Mouse (Mus musculus) neural tube, embryonic 15.5 days (tissue): ENCODE data around the gene Pomp. TPM values are rescaled to one million over a fixed set of nuclear protein-coding genes. Genes with fewer than 3 reads are reported as not detected.

Experiments
- ATAC-seq: fragments of 200-750 bp; cut with Nextera tagmentation; 2 replicates; pipeline ENCODE4 v1.8.0; 2017; ENCODE audit warnings: mild to moderate bottlenecking, moderate TSS enrichment, moderate library complexity; ENCODE audit not compliant: low FRiP score
- H3K27ac ChIP-seq: fragments of 300-500 bp; sonication (generic); replicated peaks from 2 replicates; pipeline ENCODE4 v1.5.1; 2015; ENCODE audit warnings: mild to moderate bottlenecking, inconsistent platforms
- H3K27me3 ChIP-seq: fragments of 300-500 bp; sonication (generic); replicated peaks from 2 replicates; pipeline ENCODE4 v1.6.1; 2015; ENCODE audit warnings: inconsistent platforms
- H3K36me3 ChIP-seq: fragments of 300-500 bp; sonication (generic); 2 replicates; pipeline ENCODE4 v1.6.1; 2015; ENCODE audit warnings: inconsistent platforms
- H3K4me1 ChIP-seq: fragments of 300-500 bp; sonication (generic); 2 replicates; pipeline ENCODE4 v1.6.1; 2015; ENCODE audit warnings: inconsistent platforms
- H3K4me2 ChIP-seq: fragments of 300-500 bp; sonication (generic); 2 replicates; pipeline ENCODE4 v1.6.1; 2015; ENCODE audit warnings: inconsistent platforms, mild to moderate bottlenecking, moderate library complexity
- H3K4me3 ChIP-seq: fragments of 300-500 bp; sonication (generic); replicated peaks from 2 replicates; pipeline ENCODE4 v1.5.1; 2015; ENCODE audit warnings: mild to moderate bottlenecking, inconsistent platforms
- H3K9ac ChIP-seq: fragments of 300-500 bp; sonication (generic); replicated peaks from 2 replicates; pipeline ENCODE4 v1.6.1; 2015; ENCODE audit warnings: mild to moderate bottlenecking, inconsistent platforms
- H3K9me3 ChIP-seq: fragments of 300-500 bp; sonication (generic); replicated peaks from 2 replicates; pipeline ENCODE4 v1.6.1; 2016; ENCODE audit warnings: inconsistent platforms
- WGBS: fragments of 180-500 bp; shearing (Covaris S2); methylation state at CpG from one replicate; pipeline ENCODE4 v1.1.7; 2015; ENCODE audit warnings: mixed read lengths; 5-methylcytosine and 5-hydroxymethylcytosine counted together
- polyA plus RNA-seq: library from polyadenylated mRNA; unstranded; fragments of >200 nt; fragmentation: Nextera tagmentation; extraction: Ambion mirVana; gene quantifications from 2 replicates; pipeline ENCODE4 v1.2.1, GENCODE M21; 2015

The Pomp gene
- polyA plus RNA-seq, 1 experiment from 2014 or later = 516 TPM

- WGBS = 86% methylated on average over 12 of the region's 12 CpGs
- H3K27me3 ChIP-seq = no peaks in the 10 kb centered on the region
- no peak for ATAC-seq
These were observed 50.7 kb downstream of the Pomp start for GRCm38 (mm10) chr5:147910807-147911509.

DNA sequence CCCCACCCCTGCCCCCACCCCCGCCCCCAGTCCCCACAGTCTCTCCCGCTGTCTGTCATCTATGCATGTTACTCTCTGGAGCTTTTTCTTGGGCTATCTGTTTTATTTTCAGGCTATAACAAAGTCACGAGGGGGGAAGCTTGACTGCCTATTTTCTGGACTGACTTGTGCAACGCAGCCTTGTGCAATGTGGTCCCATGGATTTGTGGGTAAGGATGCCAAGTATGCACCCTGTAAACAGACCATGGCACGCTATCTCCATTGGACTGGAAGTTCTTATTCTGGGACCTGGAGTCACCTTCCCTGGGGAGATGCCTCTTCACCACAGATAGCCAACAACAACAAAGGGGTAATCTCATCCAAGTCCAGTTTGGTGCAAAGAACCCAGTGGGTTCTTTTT is 51.5 kb downstream of the Pomp start:
- WGBS = 84% methylated on average over 5 of the region's 5 CpGs

More at GRCm38 (mm10) chr5:147910807-147911509, 50.7 kb downstream of the Pomp start:
- no peak overlapping the region for H3K4me2 ChIP-seq
- H3K4me3 ChIP-seq = no peak overlapping the region
- no peaks in the 10 kb centered on the region for H3K36me3 ChIP-seq
- no peak overlapping the region for H3K9ac ChIP-seq
- H3K27ac ChIP-seq = no peak overlapping the region
- no peaks in the 10 kb centered on the region for H3K4me1 ChIP-seq
- no peaks in the 10 kb centered on the region for H3K9me3 ChIP-seq

DNA sequence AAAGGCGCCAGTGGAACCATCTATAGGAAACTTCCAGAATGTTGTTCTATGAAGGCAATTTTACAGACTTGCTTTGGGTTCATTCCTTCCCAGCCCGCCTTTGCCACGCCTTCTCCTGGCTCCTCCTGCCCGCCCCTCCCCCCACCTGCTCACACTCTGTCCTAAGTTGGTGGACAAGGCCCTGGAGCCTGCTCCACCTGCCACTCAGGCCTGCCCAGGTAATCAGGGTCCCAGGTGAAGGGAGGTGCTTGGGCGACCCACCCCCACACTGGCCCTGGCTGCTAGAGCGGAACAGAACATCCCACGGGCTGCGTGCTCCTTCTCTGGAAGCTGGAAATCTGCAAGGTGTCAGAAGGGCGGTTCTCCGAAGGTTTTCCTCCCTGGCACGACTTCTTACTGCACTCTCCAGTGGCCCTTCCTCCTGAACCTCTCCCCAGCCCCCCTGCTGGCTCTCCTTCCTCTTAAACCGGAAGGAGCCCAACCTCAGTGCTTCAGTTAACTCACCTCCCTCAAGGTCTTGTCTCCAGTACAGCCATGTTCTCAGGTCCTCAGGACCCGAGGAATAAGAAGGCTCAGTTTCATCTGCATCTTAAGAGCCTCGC is 53.1 kb downstream of the Pomp start:
- no peak for ATAC-seq
- H3K4me3 ChIP-seq = no peak overlapping the region

More for the DNA sequence above, 51.5 kb downstream of the Pomp start:
- Histone ChIP-seq H3K4me2 (no peak overlapping the region), H3K9ac (no peak overlapping the region), H3K9me3 (no peaks in the 10 kb centered on the region), H3K4me1 (no peaks in the 10 kb centered on the region), H3K36me3 (no peaks in the 10 kb centered on the region), H3K27me3 (no peaks in the 10 kb centered on the region), H3K27ac (no peak overlapping the region), H3K4me3 (no peak overlapping the region)
- no peak for ATAC-seq

GRCm38 (mm10) chr5:147915038-147915566 is 54.8 kb downstream of the Pomp start:
- H3K4me3 ChIP-seq = no peak overlapping the region
- no peaks in the 10 kb centered on the region for H3K9me3 ChIP-seq
- no peak overlapping the region for H3K4me2 ChIP-seq
- no peaks in the 10 kb centered on the region for H3K36me3 ChIP-seq
- H3K27me3 ChIP-seq = no peaks in the 10 kb centered on the region
- 0 out of 2 replicates have a peak overlapping the region, but pooled peaks have one; percentile 18 for H3K27ac ChIP-seq
- ATAC-seq = no peak
- no peak overlapping the region for H3K9ac ChIP-seq
- WGBS = 62% methylated on average over 6 of the region's 6 CpGs
- H3K4me1 ChIP-seq = no peaks in the 10 kb centered on the region

More for the DNA sequence above, 53.1 kb downstream of the Pomp start:
- H3K4me2 ChIP-seq = no peak overlapping the region
- no peaks in the 10 kb centered on the region for H3K27me3 ChIP-seq
- H3K9ac ChIP-seq = no peak overlapping the region
- H3K27ac ChIP-seq = no peak overlapping the region
- no peaks in the 10 kb centered on the region for H3K4me1 ChIP-seq
- H3K9me3 ChIP-seq = no peaks in the 10 kb centered on the region
- H3K36me3 ChIP-seq = no peaks in the 10 kb centered on the region
- 47% methylated on average over 14 of the region's 14 CpGs for WGBS

DNA sequence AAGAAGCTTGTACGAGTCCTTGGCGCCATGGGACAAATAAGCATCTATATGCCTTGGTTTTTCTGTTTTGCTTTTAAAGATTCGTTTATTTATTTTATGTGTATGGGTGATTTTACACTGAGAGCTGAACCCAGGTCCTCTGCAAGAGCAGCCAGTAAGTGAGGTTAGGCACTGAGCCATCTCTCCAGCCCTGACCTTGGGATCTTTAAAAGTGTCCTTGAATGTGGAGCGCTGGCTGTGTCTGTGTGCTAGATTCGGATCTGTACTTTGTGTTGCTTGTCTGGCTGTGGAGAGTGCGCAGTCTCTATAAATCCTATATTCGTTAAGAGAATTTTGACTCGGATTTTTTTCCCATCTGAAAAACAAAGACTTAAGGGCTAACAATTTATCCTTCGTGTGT is 55.9 kb downstream of the Pomp start:
- Histone ChIP-seq H3K9ac (no peak overlapping the region), H3K4me2 (no peak overlapping the region), H3K9me3 (no peaks in the 10 kb centered on the region), H3K4me3 (no peak overlapping the region), H3K27me3 (no peaks in the 10 kb centered on the region), H3K4me1 (no peaks in the 10 kb centered on the region), H3K27ac (no peak overlapping the region), H3K36me3 (no peaks in the 10 kb centered on the region)
- WGBS = 87% methylated on average over 9 of the region's 9 CpGs
- ATAC-seq = no peak

GRCm38 (mm10) chr5:147918044-147918846 is 58.0 kb downstream of the Pomp start:
- Histone ChIP-seq H3K36me3 (no peaks in the 10 kb centered on the region), H3K27me3 (no peaks in the 10 kb centered on the region), H3K9ac (no peak overlapping the region), H3K4me1 (no peaks in the 10 kb centered on the region), H3K9me3 (no peaks in the 10 kb centered on the region), H3K4me3 (no peak overlapping the region), H3K4me2 (no peak overlapping the region), H3K27ac (no peak overlapping the region)
- ATAC-seq = no peak
- WGBS = 79% methylated on average over 17 of the region's 17 CpGs

DNA sequence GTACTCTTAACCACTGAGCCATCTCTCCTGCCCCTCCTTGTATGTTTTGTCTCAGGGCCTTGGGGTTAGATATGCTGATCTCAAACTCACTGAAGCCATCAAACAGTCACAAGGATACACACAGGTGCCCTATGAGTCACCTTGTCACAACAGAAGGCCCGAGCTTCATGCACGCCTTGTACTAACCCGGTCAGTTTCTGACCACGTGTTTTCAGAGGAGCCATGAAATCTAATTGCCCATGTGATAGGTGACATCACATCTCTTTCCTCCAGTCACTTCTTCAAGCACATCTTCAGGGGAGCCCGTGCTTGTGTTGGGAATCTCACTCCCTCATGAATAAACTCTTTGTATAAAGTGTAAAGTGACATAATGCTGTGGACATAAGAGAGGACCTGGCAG is 64.4 kb downstream of the Pomp start:
- H3K27me3 ChIP-seq = no peaks in the 10 kb centered on the region
- WGBS = 89% methylated on average over 5 of the region's 5 CpGs
- no peak for ATAC-seq
- H3K9ac ChIP-seq = no peak overlapping the region
- H3K36me3 ChIP-seq = no peaks in the 10 kb centered on the region
- H3K27ac ChIP-seq = no peak overlapping the region
- no peaks in the 10 kb centered on the region for H3K4me1 ChIP-seq
- H3K9me3 ChIP-seq = no peaks in the 10 kb centered on the region
- H3K4me2 ChIP-seq = no peak overlapping the region
- H3K4me3 ChIP-seq = no peak overlapping the region

Other genes starting within 250 kb of the Pomp start
- gene Flt1, start 134.4 kb upstream of the Pomp start, polyA plus RNA-seq = 14.7 and 14.8 TPM in 2 replicates
- 5.1 and 5.5 TPM in 2 replicates for gene Slc46a3, start 34.4 kb downstream of the Pomp start, polyA plus RNA-seq
- 35.9 and 39.2 TPM in 2 replicates for gene Mtus2, start 96.9 kb downstream of the Pomp start, polyA plus RNA-seq